Mouse (Mus musculus): ENCODE results near the gene Tcstv3.

- TF ChIP-seq CTCF (conservative IDR thresholded peaks at IDR 0.05 in 1 of 2, IDR thresholded peaks at IDR 0.05 in 1 of 2; ENCODE audit: low read depth in 2 of 2, low read length in 2 of 2) = no peak
- no peak for TF ChIP-seq KAT2A (IDR thresholded peaks at IDR 0.05; ENCODE audit: insufficient replicate concordance, low read length)
- TF ChIP-seq HCFC1 (IDR thresholded peaks at IDR 0.05; ENCODE audit: low read depth, low read length) = no peak
- TF ChIP-seq USF2 (conservative IDR thresholded peaks at IDR 0.05; ENCODE audit: low read depth, low read length) = no peak
- no peak for TF ChIP-seq ETS1 (conservative IDR thresholded peaks at IDR 0.05; ENCODE audit: low read depth, low read length)
- no peak for TF ChIP-seq EP300 (IDR thresholded peaks at IDR 0.05; ENCODE audit: low read length)
- no peak for TF ChIP-seq MAFK (IDR thresholded peaks at IDR 0.05; ENCODE audit: insufficient replicate concordance, low read length)
- TF ChIP-seq POLR2A (IDR thresholded peaks at IDR 0.05; ENCODE audit: low read depth, low read length) = no peak
- no peak for TF ChIP-seq RAD21 (IDR thresholded peaks at IDR 0.05; ENCODE audit: low read depth, low read length)
- TF ChIP-seq POLR2AphosphoS2 (IDR thresholded peaks at IDR 0.05; ENCODE audit: low read depth, low read length) = no peak
- no peak for TF ChIP-seq SIN3A (IDR thresholded peaks at IDR 0.05; ENCODE audit: low read length)
- no peak for TF ChIP-seq GABPA (IDR thresholded peaks at IDR 0.05; ENCODE audit: insufficient replicate concordance, low read depth, low read length)
Measured at GRCm38 (mm10) chr13:120320721-120321120, 4.0 kb downstream of the Tcstv3 start.
